In the genomic region with DNA sequence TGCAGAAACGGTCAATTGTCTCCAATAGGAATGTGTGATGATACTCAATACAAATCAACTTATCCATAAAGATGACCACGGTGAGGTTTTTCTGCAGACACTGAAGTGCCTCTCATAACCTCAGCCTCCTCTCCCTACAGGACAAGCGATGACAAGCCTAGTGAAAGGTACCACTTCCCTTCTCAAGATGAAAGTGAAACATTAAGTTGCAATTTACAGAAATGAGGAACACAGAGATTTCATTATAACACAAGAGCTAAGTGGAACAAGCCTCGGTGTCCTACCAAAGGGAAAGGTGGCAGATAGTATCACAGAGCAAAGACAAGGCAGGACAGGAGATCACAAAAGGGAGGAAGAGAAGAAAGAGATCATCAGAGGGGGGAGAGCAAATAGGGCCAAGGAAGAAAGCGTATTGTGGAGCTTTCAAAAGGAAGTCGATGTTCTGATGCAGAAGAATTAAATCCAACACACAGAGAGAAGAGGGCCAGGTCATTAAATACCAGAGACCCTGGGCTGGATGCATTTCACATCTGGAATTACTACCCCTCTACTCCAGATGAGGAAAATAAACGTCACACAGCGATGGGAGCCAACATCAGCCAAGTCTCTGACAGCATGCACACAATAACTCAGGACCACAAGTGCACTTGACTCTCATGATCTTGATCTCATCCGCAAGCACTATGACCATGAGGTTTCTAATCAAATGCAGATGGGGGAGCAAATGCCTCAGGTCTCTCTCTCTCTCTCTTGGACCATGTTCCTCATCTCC, we compare ENCODE assay signal across 19 mouse cellular contexts.
A peak's percentile ranks its signal among the peaks of the same experiment; 100 is the strongest.
DNase-seq lines count a peak whose midpoint lies in the region; ATAC-seq lines count a peak whose summit lies in the region.
"Had no signal": no experiment of that assay in that cellular context is flagged by ENCODE, and none has a peak within 500 bp of the region (broad histone marks: within the 10 kb centered on the region; RNA-seq: fewer than 3 reads in every experiment).

No protein-coding gene starts in this region.

- no peak overlapping the region for H3K4me2 ChIP-seq in midbrain, embryonic 11.5 days
- no peak overlapping the region for H3K4me2 ChIP-seq in midbrain, embryonic 16.5 days (ENCODE audit: low read length)
- H3K4me2 ChIP-seq: forebrain, embryonic 13.5 days; heart, embryonic 11.5 days; midbrain, embryonic 13.5 days; stomach, embryonic 15.5 days had no signal

- no peaks in the 10 kb centered on the region for H3K27me3 ChIP-seq in midbrain, embryonic 11.5 days (ENCODE audit: control insufficient read depth, insufficient read depth, low read length)
- no peaks in the 10 kb centered on the region for H3K27me3 ChIP-seq in midbrain, embryonic 16.5 days (ENCODE audit: control insufficient read depth, insufficient read depth, low read depth, low read length)
- H3K27me3 ChIP-seq: forebrain, embryonic 13.5 days; midbrain, embryonic 13.5 days; stomach, embryonic 15.5 days had no signal

- 84% methylated on average over 9 of the region's 9 CpGs for WGBS in midbrain, embryonic 11.5 days
- 86% methylated on average over 9 of the region's 9 CpGs for WGBS in midbrain, embryonic 16.5 days
- 39% methylated on average over 9 of the region's 9 CpGs for WGBS in macrophage (ENCODE audit: missing documents)

- no peaks in the 10 kb centered on the region for H3K9me3 ChIP-seq in midbrain, embryonic 11.5 days (ENCODE audit: control insufficient read depth, low read length)
- no peaks in the 10 kb centered on the region for H3K9me3 ChIP-seq in midbrain, embryonic 16.5 days (replicated peaks; ENCODE audit: control insufficient read depth, low read length, poor library complexity, severe bottlenecking)
- H3K9me3 ChIP-seq: forebrain, embryonic 13.5 days; midbrain, embryonic 13.5 days; stomach, embryonic 15.5 days had no signal

- H3K27ac ChIP-seq in midbrain, embryonic 11.5 days (ENCODE audit: low read depth, low read length): no peak overlapping the region
- H3K27ac ChIP-seq in midbrain, embryonic 16.5 days (ENCODE audit: low read length): no peak overlapping the region
- H3K27ac ChIP-seq in macrophage: 0 out of 2 replicates have a peak overlapping the region, but pooled peaks have one; percentile 22
- H3K27ac ChIP-seq: forebrain, embryonic 13.5 days; left cerebral cortex, adult 2 months; midbrain, embryonic 13.5 days; stomach, embryonic 15.5 days had no signal

- intact Hi-C loops in gastrocnemius, postnatal 36 days (cut with DNase I): no loop called here

- H3K79me2 ChIP-seq in macrophage (ENCODE audit: inconsistent target): no peaks in the 10 kb centered on the region

- H3K4me3 ChIP-seq in midbrain, embryonic 11.5 days (ENCODE audit: low read depth, low read length): no peak overlapping the region
- H3K4me3 ChIP-seq in midbrain, embryonic 16.5 days (ENCODE audit: low read depth, low read length): no peak overlapping the region
- no peak overlapping the region for H3K4me3 ChIP-seq in macrophage (ENCODE audit: inconsistent target)
- H3K4me3 ChIP-seq: forebrain, embryonic 13.5 days; left cerebral cortex, adult 2 months; midbrain, embryonic 13.5 days; stomach, embryonic 15.5 days had no signal

- DNase-seq in midbrain, embryonic 11.5 days (ENCODE audit: low spot score, missing footprints): peak; percentile 60
- DNase-seq in c-Kit-positive CD71-negative TER-119-negative erythroid progenitor cells, embryonic 14.5 days (ENCODE audit: low read depth): peak; percentile 8
- DNase-seq in gastrocnemius, postnatal 36 days: no peak
- DNase-seq in embryo, embryonic 9.5 days (ENCODE audit: extremely low spot score): no peak
- DNase-seq in frontal cortex, postnatal 10 days (ENCODE audit: low spot score in 2 of 2): no peak
- DNase-seq: adrenal gland, postnatal 14 days; cerebellum, adult 2 months; kidney, adult 18-20 months; kidney, postnatal 10 days; lung, postnatal 14 days; right cerebral cortex, adult 18-20 months had no signal

- no peaks in the 10 kb centered on the region for H3K36me3 ChIP-seq in midbrain, embryonic 11.5 days (ENCODE audit: control insufficient read depth, insufficient read depth, low read length)
- no peaks in the 10 kb centered on the region for H3K36me3 ChIP-seq in midbrain, embryonic 16.5 days (ENCODE audit: control insufficient read depth, insufficient read depth, low read length)
- no peaks in the 10 kb centered on the region for H3K36me3 ChIP-seq in macrophage (ENCODE audit: inconsistent target)
- H3K36me3 ChIP-seq: midbrain, embryonic 13.5 days; stomach, embryonic 15.5 days had no signal

- H3K4me1 ChIP-seq in midbrain, embryonic 11.5 days (ENCODE audit: control insufficient read depth, insufficient read depth, low read length): no peaks in the 10 kb centered on the region
- no peaks in the 10 kb centered on the region for H3K4me1 ChIP-seq in midbrain, embryonic 16.5 days (ENCODE audit: control insufficient read depth, insufficient read depth, low read length)
- H3K4me1 ChIP-seq: forebrain, embryonic 13.5 days; midbrain, embryonic 13.5 days; stomach, embryonic 15.5 days had no signal

- ATAC-seq in midbrain, embryonic 11.5 days (ENCODE audit: low FRiP score): no peak
- ATAC-seq in midbrain, embryonic 16.5 days: no peak
- ATAC-seq: forebrain, embryonic 13.5 days; hindbrain, embryonic 16.5 days; midbrain, embryonic 13.5 days had no signal

- no peak overlapping the region for H3K9ac ChIP-seq in midbrain, embryonic 11.5 days (ENCODE audit: low read length)
- H3K9ac ChIP-seq in midbrain, embryonic 16.5 days (ENCODE audit: low read depth, low read length): no peak overlapping the region
- H3K9ac ChIP-seq: forebrain, embryonic 13.5 days; midbrain, embryonic 13.5 days; stomach, embryonic 15.5 days had no signal

Comparison
In these comparisons a context has a peak if more than half of its experiments do, and no peak if none do; other contexts are left out.
1. DNase-seq: peak in midbrain, embryonic 11.5 days (single experiment) and c-Kit-positive CD71-negative TER-119-negative erythroid progenitor cells, embryonic 14.5 days (single experiment); none in gastrocnemius, postnatal 36 days (0 of 2), embryo, embryonic 9.5 days (single experiment) and frontal cortex, postnatal 10 days (0 of 2).